Mouse (Mus musculus) heart, postnatal 0 days (tissue): ENCODE data around the gene Cnot6. TPM values are rescaled to one million over a fixed set of nuclear protein-coding genes. Genes with fewer than 3 reads are reported as not detected.

Source experiments
- ATAC-seq: fragments of 200-750 bp; cut with Nextera tagmentation; 2 replicates; pipeline ENCODE4 v1.8.0; 2017; ENCODE audit warnings: low read depth, moderate number of reproducible peaks, moderate library complexity; ENCODE audit not compliant: insufficient read depth
- DNase-seq: peaks from one replicate; pipeline ENCODE4 v3.0.0-alpha.2; 2016; ENCODE audit warnings: low spot score
- H3K27ac ChIP-seq: fragments of 300-500 bp; sonication (generic); 2 replicates; pipeline ENCODE4 v1.5.1; 2014; ENCODE audit warnings: low read depth, mild to moderate bottlenecking
- H3K27me3 ChIP-seq: fragments of 300-500 bp; sonication (generic); 2 replicates; pipeline ENCODE4 v1.6.1; 2014; ENCODE audit warnings: low read length, mixed read lengths; ENCODE audit not compliant: control insufficient read depth, insufficient read depth
- H3K36me3 ChIP-seq: fragments of 300-500 bp; sonication (generic); replicated peaks from 2 replicates; pipeline ENCODE4 v1.6.1; 2014; ENCODE audit warnings: low read length, mixed read lengths; ENCODE audit not compliant: control insufficient read depth, insufficient read depth
- H3K4me1 ChIP-seq: fragments of 300-500 bp; sonication (generic); 2 replicates; pipeline ENCODE4 v1.6.1; 2014; ENCODE audit warnings: antibody characterized with exemption; ENCODE audit not compliant: control insufficient read depth, insufficient read depth
- H3K4me2 ChIP-seq: fragments of 300-500 bp; sonication (generic); 2 replicates; pipeline ENCODE4 v1.6.1; 2014; ENCODE audit warnings: low read depth, mild to moderate bottlenecking, low read length, moderate library complexity
- H3K4me3 ChIP-seq: fragments of 300-500 bp; sonication (generic); 2 replicates; pipeline ENCODE4 v1.5.1; 2014; ENCODE audit warnings: low read depth, low read length
- H3K9ac ChIP-seq: fragments of 300-500 bp; sonication (generic); replicated peaks from 2 replicates; pipeline ENCODE4 v1.6.1; 2014; ENCODE audit warnings: low read depth, low read length, mixed read lengths
- H3K9me3 ChIP-seq: fragments of 300-500 bp; sonication (generic); replicated peaks from 2 replicates; pipeline ENCODE4 v1.6.1; 2016; ENCODE audit warnings: low read length; ENCODE audit not compliant: control insufficient read depth
- CTCF ChIP-seq: IDR thresholded peaks from 2 replicates; pipeline ENCODE4 v1.5.1; 2016; ENCODE audit warnings: antibody characterized with exemption, control low read depth, low read depth
- EP300 ChIP-seq: IDR thresholded peaks from 2 replicates; pipeline ENCODE4 v1.6.1; 2016; ENCODE audit warnings: antibody characterized with exemption, low read depth
- WGBS: fragments of 180-500 bp; shearing (Covaris S2); extraction: QIAGEN DNeasy Blood & Tissue Kit; methylation state at CpG from one replicate; pipeline ENCODE4 v1.1.7; 2014; 5-methylcytosine and 5-hydroxymethylcytosine counted together
- polyA plus RNA-seq: library from polyadenylated mRNA; unstranded; fragments of >200 nt; fragmentation: Nextera tagmentation; extraction: Ambion mirVana; gene quantifications from 2 replicates; pipeline ENCODE4 v1.2.1, GENCODE M21; 2015
- total RNA-seq: library from RNA; depleted of rRNA; stranded (reverse); fragments of >200 nt; gene quantifications from 2 replicates; pipeline ENCODE4 v1.2.3, GENCODE M21; 2014; ENCODE audit warnings: low replicate concordance; rRNA removed

Cnot6 gene
- total and polyA plus RNA-seq, 2 experiments from 2014 or later, result 19.6 to 21.4 TPM

DNA sequence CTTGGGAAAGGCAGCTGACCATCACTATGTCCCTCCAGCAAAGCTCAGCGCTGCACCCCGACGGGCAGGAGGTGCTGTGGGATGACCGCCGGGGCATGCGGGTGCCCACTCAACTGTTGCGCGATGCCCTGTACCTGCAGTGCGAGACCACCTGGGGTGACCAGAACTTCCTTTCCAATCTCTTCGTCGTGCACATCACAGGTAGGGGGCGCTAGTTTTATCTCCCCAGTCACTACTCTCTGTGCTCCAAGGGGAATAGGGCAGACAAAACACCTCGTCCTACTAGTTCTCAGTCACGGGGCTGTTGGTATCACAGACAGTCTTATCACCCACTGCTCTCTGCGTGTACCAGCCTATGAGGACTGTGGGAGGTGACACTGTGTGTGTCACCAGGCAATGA is 86.7 kb downstream of the Cnot6 start:
- Histone ChIP-seq H3K36me3 (no peaks in the 10 kb centered on the region), H3K9ac (no peak overlapping the region), H3K4me2 (no peak overlapping the region), H3K4me1 (no peaks in the 10 kb centered on the region; the same call in 1 of the 2 replicates), H3K27me3 (no peaks in the 10 kb centered on the region), H3K27ac (no peak overlapping the region), H3K9me3 (no peaks in the 10 kb centered on the region), H3K4me3 (no peak overlapping the region)
- no peak for ATAC-seq
- WGBS, result 62% methylated on average over 15 of the region's 15 CpGs
- TF ChIP-seq CTCF (no peak), EP300 (no peak)
- no peak for DNase-seq

- Histone ChIP-seq H3K4me1 (no peaks in the 10 kb centered on the region; the same call in 1 of the 2 replicates), H3K4me3 (no peak overlapping the region), H3K36me3 (no peaks in the 10 kb centered on the region), H3K9me3 (no peaks in the 10 kb centered on the region), H3K9ac (no peak overlapping the region), H3K27me3 (no peaks in the 10 kb centered on the region), H3K4me2 (no peak overlapping the region), H3K27ac (no peak overlapping the region)
- ATAC-seq (no peak), DNase-seq (no peak)
- TF ChIP-seq CTCF (no peak), EP300 (no peak)
- 78% methylated on average over 3 of the region's 3 CpGs for WGBS
These were observed 88.4 kb downstream of the Cnot6 start for GRCm38 (mm10) chr11:49624156-49624555.

- H3K27me3 ChIP-seq, result no peaks in the 10 kb centered on the region
- H3K9ac ChIP-seq, result no peak overlapping the region
- TF ChIP-seq CTCF (no peak), EP300 (no peak)
- H3K9me3 ChIP-seq, result no peaks in the 10 kb centered on the region
- no peak overlapping the region for H3K4me3 ChIP-seq
- no peaks in the 10 kb centered on the region; the same call in 1 of the 2 replicates for H3K4me1 ChIP-seq
- 0 out of 2 replicates have a peak, but pooled peaks have one; percentile 15 for ATAC-seq
- H3K27ac ChIP-seq, result no peak overlapping the region
- H3K36me3 ChIP-seq, result no peaks in the 10 kb centered on the region
- DNase-seq, result no peak
- no peak overlapping the region for H3K4me2 ChIP-seq
- 62% methylated on average over 5 of the region's 5 CpGs for WGBS
These were observed 90.6 kb downstream of the Cnot6 start for GRCm38 (mm10) chr11:49621953-49622352.

Other genes starting within 250 kb of the Cnot6 start
- not detected in 2 replicates for gene Olfr1386, start 247.7 kb downstream of the Cnot6 start, total RNA-seq
- not detected in 2 replicates for gene Olfr1386, start 247.7 kb downstream of the Cnot6 start, polyA plus RNA-seq
- gene Olfr1385, start 223.7 kb downstream of the Cnot6 start, total RNA-seq, result not detected in 2 replicates
- gene Olfr1385, start 223.7 kb downstream of the Cnot6 start, polyA plus RNA-seq, result not detected in 2 replicates
- gene Olfr1384, start 206.0 kb downstream of the Cnot6 start, total RNA-seq, result not detected in 2 replicates
- gene Olfr1384, start 206.0 kb downstream of the Cnot6 start, polyA plus RNA-seq, result not detected in 2 replicates
- gene Olfr1383, start 193.1 kb downstream of the Cnot6 start, total RNA-seq, result not detected in 2 replicates
- not detected in 2 replicates for gene Olfr1383, start 193.1 kb downstream of the Cnot6 start, polyA plus RNA-seq
- not detected in 2 replicates for gene Olfr1382, start 184.5 kb downstream of the Cnot6 start, total RNA-seq
- gene Olfr1382, start 184.5 kb downstream of the Cnot6 start, polyA plus RNA-seq, result not detected in 2 replicates
- gene Olfr1381, start 169.3 kb downstream of the Cnot6 start, total RNA-seq, result not detected in 2 replicates
- not detected in 2 replicates for gene Olfr1381, start 169.3 kb downstream of the Cnot6 start, polyA plus RNA-seq
- not detected in 2 replicates for gene Olfr1380, start 155.8 kb downstream of the Cnot6 start, total RNA-seq
- gene Olfr1380, start 155.8 kb downstream of the Cnot6 start, polyA plus RNA-seq, result not detected in 2 replicates
- gene Flt4, start 103.5 kb downstream of the Cnot6 start, total RNA-seq, result 13.6 and 16.5 TPM in 2 replicates
- 3.2 and 3.3 TPM in 2 replicates for gene Flt4, start 103.5 kb downstream of the Cnot6 start, polyA plus RNA-seq
- gene Scgb3a1, start 49.1 kb downstream of the Cnot6 start, total RNA-seq, result 2.0 and 82.4 TPM in 2 replicates
- 2.0 and 301 TPM in 2 replicates for gene Scgb3a1, start 49.1 kb downstream of the Cnot6 start, polyA plus RNA-seq
- 6.1 and 10.8 TPM in 2 replicates for gene Gfpt2, start 81.5 kb upstream of the Cnot6 start, total RNA-seq
- 8.5 TPM in 2 replicates for gene Gfpt2, start 81.5 kb upstream of the Cnot6 start, polyA plus RNA-seq
- 37.2 and 55.8 TPM in 2 replicates for gene Mapk9, start 134.0 kb upstream of the Cnot6 start, total RNA-seq
- 25.4 and 25.9 TPM in 2 replicates for gene Mapk9, start 134.0 kb upstream of the Cnot6 start, polyA plus RNA-seq
- 1.7 TPM in 1 of 2 replicates, not detected in the other for gene Rasgef1c, start 189.1 kb upstream of the Cnot6 start, total RNA-seq
- gene Rasgef1c, start 189.1 kb upstream of the Cnot6 start, polyA plus RNA-seq, result not detected in 2 replicates